Mouse (Mus musculus) urinary bladder, postnatal 4 days (tissue): ENCODE results near the gene Sema3d.

Source experiments
- DNase-seq, 2 experiments: peaks; one replicate each; pipeline ENCODE4 v3.0.0; 2021 to 2022; ENCODE audit warnings: low spot score in 2 of 2

Gene Sema3d

GRCm38 (mm10) chr5:12499037-12499436 lies 115.9 kb downstream of the Sema3d start:
- DNase-seq, result no peak

GRCm38 (mm10) chr5:12499791-12500504 lies 116.8 kb downstream of the Sema3d start:
- DNase-seq, result no peak

- DNase-seq, result no peak
Observed at GRCm38 (mm10) chr5:12512471-12512870, 129.3 kb downstream of the Sema3d start.

- DNase-seq, result no peak
Observed at GRCm38 (mm10) chr5:12515283-12515682, 132.1 kb downstream of the Sema3d start.

- no peak for DNase-seq
Observed at GRCm38 (mm10) chr5:12525235-12525767, 142.1 kb downstream of the Sema3d start.

- no peak for DNase-seq
Observed at GRCm38 (mm10) chr5:12528596-12528995, 145.4 kb downstream of the Sema3d start.

GRCm38 (mm10) chr5:12529771-12530170 lies 146.6 kb downstream of the Sema3d start:
- DNase-seq, result no peak

- DNase-seq, result no peak
Observed at GRCm38 (mm10) chr5:12541268-12541667, 158.1 kb downstream of the Sema3d start.

- DNase-seq, result no peak
Observed at GRCm38 (mm10) chr5:12549046-12549669, 166.0 kb downstream of the Sema3d start.

- DNase-seq, result no peak
Observed at GRCm38 (mm10) chr5:12555401-12555800, 172.2 kb downstream of the Sema3d start.

GRCm38 (mm10) chr5:12557889-12558288 lies 174.7 kb downstream of the Sema3d start:
- DNase-seq, result no peak

- no peak for DNase-seq
Observed at GRCm38 (mm10) chr5:12561740-12562139, 178.6 kb downstream of the Sema3d start.

- DNase-seq, result no peak
Observed at GRCm38 (mm10) chr5:12562204-12562603, 179.0 kb downstream of the Sema3d start.

GRCm38 (mm10) chr5:12563132-12563531 lies 179.9 kb downstream of the Sema3d start:
- DNase-seq, result no peak

- no peak for DNase-seq
Observed at GRCm38 (mm10) chr5:12564602-12565220, 181.5 kb downstream of the Sema3d start.

- DNase-seq, result no peak
Observed at GRCm38 (mm10) chr5:12566568-12566967, 183.4 kb downstream of the Sema3d start.

- DNase-seq, result no peak
Observed at GRCm38 (mm10) chr5:12574551-12574950, 191.4 kb downstream of the Sema3d start.

GRCm38 (mm10) chr5:12575262-12575661 lies 192.1 kb downstream of the Sema3d start:
- DNase-seq, result no peak

- DNase-seq, result no peak
Observed at GRCm38 (mm10) chr5:12579752-12580151, 196.6 kb downstream of the Sema3d start.

- no peak for DNase-seq
Observed at GRCm38 (mm10) chr5:12582540-12582939, 199.4 kb downstream of the Sema3d start.

GRCm38 (mm10) chr5:12583293-12583834 lies 200.2 kb downstream of the Sema3d start:
- no peak for DNase-seq

GRCm38 (mm10) chr5:12584886-12585285 lies 201.7 kb downstream of the Sema3d start:
- DNase-seq, result no peak
